ENCODE assay signal across 9 mouse cellular contexts in the genomic region with DNA sequence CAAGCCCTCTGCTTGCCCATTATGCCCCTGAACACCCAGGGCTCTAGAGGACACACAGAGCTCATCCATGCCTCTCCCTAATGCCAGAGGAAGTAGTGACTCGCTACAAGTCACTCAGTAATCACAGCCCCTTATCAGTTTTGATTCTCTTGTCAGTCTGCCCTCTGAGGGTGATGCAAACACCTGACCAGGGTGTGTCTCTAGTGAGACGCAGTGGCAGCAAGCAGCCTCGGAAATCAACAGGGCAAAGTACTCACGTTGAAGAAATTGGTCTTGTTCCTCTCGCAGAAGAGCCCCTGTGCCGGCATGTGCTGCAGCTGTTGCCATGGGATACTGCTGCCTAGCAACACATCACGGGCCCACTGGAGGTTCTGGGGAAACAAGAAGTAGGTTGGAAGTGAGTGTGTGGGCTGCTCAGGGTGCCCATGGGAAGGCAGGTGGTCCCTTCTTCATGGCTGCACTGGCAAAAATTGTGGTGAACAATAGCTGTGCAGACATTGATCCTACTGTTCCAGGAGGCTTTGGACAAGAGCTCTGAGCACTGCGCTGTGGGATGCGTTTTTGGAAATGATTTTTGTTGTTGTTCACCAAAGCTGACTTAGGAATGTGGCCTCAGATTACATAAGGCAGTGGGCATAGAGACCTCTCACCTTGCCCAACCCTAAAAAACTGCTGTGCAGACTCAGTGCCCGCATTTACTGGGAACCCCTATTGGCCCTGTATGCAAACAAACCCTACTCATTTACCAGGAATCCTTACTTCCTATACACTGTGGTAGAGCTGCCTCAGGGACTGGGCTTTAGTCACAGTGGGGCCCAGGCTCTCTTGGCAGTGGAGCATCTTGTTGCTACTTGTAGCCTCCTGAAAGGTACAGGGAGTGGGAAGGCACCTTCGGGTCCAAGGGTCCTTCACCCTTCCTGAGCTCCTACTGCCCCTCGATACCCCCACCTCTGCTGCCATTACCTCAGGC. TPM values are rescaled to one million over a fixed set of nuclear protein-coding genes. Genes with fewer than 3 reads are reported as not detected.
DNase-seq lines count a peak whose midpoint lies in the region; ATAC-seq and TF ChIP-seq lines count a peak whose summit lies in the region.
"Had no signal": no experiment of that assay in that cellular context is flagged by ENCODE, and none has a peak within 500 bp of the region (broad histone marks: within the 10 kb centered on the region; RNA-seq: fewer than 3 reads in every experiment).

No protein-coding gene starts in this region.

- H3K4me1 ChIP-seq in lung, adult 2 months (ENCODE audit: control insufficient read depth, insufficient read depth, low read length): no peaks in the 10 kb centered on the region
- H3K4me1 ChIP-seq in hindbrain, embryonic 14.5 days (replicated peaks; ENCODE audit: control insufficient read depth, insufficient read depth, low read length): peaks cover 18% of the 10 kb centered on the region

- H3K27ac ChIP-seq in hindbrain, embryonic 14.5 days: peak overlapping the region; percentile 85
- H3K27ac ChIP-seq: heart, embryonic 15.5 days had no signal

- no peak overlapping the region; the same call in 1 of the 2 replicates for H3K4me2 ChIP-seq in hindbrain, embryonic 14.5 days (replicated peaks)
- H3K4me2 ChIP-seq: heart, embryonic 15.5 days had no signal

- intact Hi-C loops in left cerebral cortex, postnatal 4 days (cut with DNase I): no loop called here

- no peak overlapping the region for H3K4me3 ChIP-seq in lung, adult 2 months (replicated peaks; ENCODE audit: extremely low read depth, low read depth, low read length)
- no peak overlapping the region for H3K4me3 ChIP-seq in hindbrain, embryonic 14.5 days (replicated peaks; ENCODE audit: low read length)
- H3K4me3 ChIP-seq: heart, embryonic 15.5 days had no signal

- no peak for TF ChIP-seq POLR2A in lung, adult 2 months (IDR thresholded peaks at IDR 0.05; ENCODE audit: borderline replicate concordance, extremely low read depth, low read depth, low read length)

- H3K27me3 ChIP-seq in hindbrain, embryonic 14.5 days (ENCODE audit: control insufficient read depth, insufficient read depth, low read length): no peaks in the 10 kb centered on the region
- H3K27me3 ChIP-seq: heart, embryonic 15.5 days had no signal

- no peak for TF ChIP-seq CTCF in lung, adult 2 months (IDR thresholded peaks at IDR 0.05; ENCODE audit: insufficient read depth, low read length)

- WGBS in lung, adult 2 months: 68% methylated on average over 12 of the region's 12 CpGs
- 41% methylated on average over 12 of the region's 12 CpGs for WGBS in hindbrain, embryonic 14.5 days

- H3K9ac ChIP-seq in hindbrain, embryonic 14.5 days: 0 out of 2 replicates have a peak overlapping the region, but pooled peaks have one; percentile 21
- H3K9ac ChIP-seq: heart, embryonic 15.5 days had no signal

- H3K9me3 ChIP-seq in hindbrain, embryonic 14.5 days (ENCODE audit: control insufficient read depth, low read length): no peaks in the 10 kb centered on the region
- H3K9me3 ChIP-seq: heart, embryonic 15.5 days had no signal

- ATAC-seq in hindbrain, embryonic 14.5 days (ENCODE audit: low FRiP score): peak; percentile 91
- no peak for ATAC-seq in monocyte, adult 5-6 weeks (replicated peaks; ENCODE audit: insufficient number of reproducible peaks, low FRiP score, low TSS enrichment, poor library complexity, severe bottlenecking)
- ATAC-seq in erythroid progenitor cell, adult 5-6 weeks (replicated peaks; ENCODE audit: low FRiP score, poor library complexity, severe bottlenecking): no peak

- peak; percentile 42 for DNase-seq in lung, postnatal 10 days
- no peak for DNase-seq in lung, adult 2 months
- DNase-seq in hindbrain, embryonic 14.5 days (ENCODE audit: low spot score): peak; percentile 80
- peak; percentile 78 for DNase-seq in left cerebral cortex, postnatal 4 days
- DNase-seq in right cerebral cortex, adult 2 months (ENCODE audit: low spot score in 2 of 2): peak; percentile 89 to 90
- no peak for DNase-seq in gastrocnemius, postnatal 25 days

- H3K36me3 ChIP-seq in hindbrain, embryonic 14.5 days (replicated peaks; ENCODE audit: control insufficient read depth, insufficient read depth): peaks cover 48% of the 10 kb centered on the region

RNA-seq across cellular contexts. Expression of gene Susd2, which starts 40.5 kb away (rescaled TPM):
- polyA plus RNA-seq in lung, adult 2 months (2012; rRNA removed): 13.4 and 15.3 TPM in 2 replicates
- 6.9 and 7.3 TPM in 2 replicates for polyA plus RNA-seq in hindbrain, embryonic 14.5 days (2014; fragmentation: Nextera tagmentation; extraction: Ambion mirVana)
- 1 to 10 TPM; 1.6 to 2.5 TPM for total RNA-seq in left cerebral cortex, postnatal 4 days (2021)
- 0.75 TPM in 1 of 3 replicates, not detected in the others for total RNA-seq in monocyte, adult 5-6 weeks (2017)
- total RNA-seq in gastrocnemius, postnatal 25 days (2021): 1 to 10 TPM; 1.3 to 1.8 TPM
- 2.5 and 3.4 TPM in 2 replicates for total RNA-seq in erythroid progenitor cell, adult 5-6 weeks (2015; ENCODE audit: low replicate concordance)
- 2.1 and 2.3 TPM in 2 replicates for total RNA-seq in erythroid progenitor cell, adult 5-6 weeks (2017; ENCODE audit: low replicate concordance)

Comparison
In these comparisons a context has a peak if more than half of its experiments do, and no peak if none do; other contexts are left out.
1. DNase-seq: peak in lung, postnatal 10 days (single experiment), hindbrain, embryonic 14.5 days (single experiment), left cerebral cortex, postnatal 4 days (single experiment) and right cerebral cortex, adult 2 months (2 of 2); none in lung, adult 2 months (single experiment) and gastrocnemius, postnatal 25 days (single experiment).